Mouse (Mus musculus): ENCODE results near the gene Satb2. TPM values are rescaled to one million over a fixed set of nuclear protein-coding genes. Genes with fewer than 3 reads are reported as not detected.

The Satb2 gene
- polyA plus RNA-seq (2012) = not detected in 2 replicates

GRCm38 (mm10) chr1:56978151-56978700 is at the start of gene Satb2:
TSS of gene Satb2 (minus strand) at chr1:56978650.
- no peak within 1 kb of the TSS for H3K4me3 ChIP-seq (replicated peaks)
- H3K9me3 ChIP-seq (ENCODE audit: control insufficient read depth, low read length) = no peaks in the 10 kb centered on the region
- TF ChIP-seq GATA1 (IDR thresholded peaks at IDR 0.05; ENCODE audit: low read length) (no peak), TAL1 (IDR thresholded peaks at IDR 0.05; ENCODE audit: low read length) (no peak)
- no peaks in the 10 kb centered on the region for H3K36me3 ChIP-seq (ENCODE audit: control insufficient read depth)
- no peaks in the 10 kb centered on the region for H3K4me1 ChIP-seq (ENCODE audit: control insufficient read depth)
- H3K27me3 ChIP-seq (ENCODE audit: control insufficient read depth) = peaks cover 100% of the 10 kb centered on the region

GRCm38 (mm10) chr1:57018941-57019340 is 40.5 kb upstream of the Satb2 start:
- H3K36me3 ChIP-seq (ENCODE audit: control insufficient read depth) = no peaks in the 10 kb centered on the region
- no peak for TF ChIP-seq TAL1 (IDR thresholded peaks at IDR 0.05; ENCODE audit: low read length)
- TF ChIP-seq GATA1 (IDR thresholded peaks at IDR 0.05; ENCODE audit: low read length) = no peak

GRCm38 (mm10) chr1:57013856-57014255 is 35.4 kb upstream of the Satb2 start:
- TF ChIP-seq GATA1 (IDR thresholded peaks at IDR 0.05; ENCODE audit: low read length) = no peak
- TF ChIP-seq TAL1 (IDR thresholded peaks at IDR 0.05; ENCODE audit: low read length) = no peak
- Histone ChIP-seq H3K36me3 (ENCODE audit: control insufficient read depth) (no peaks in the 10 kb centered on the region), H3K4me3 (replicated peaks) (no peak overlapping the region), H3K9me3 (ENCODE audit: control insufficient read depth, low read length) (no peaks in the 10 kb centered on the region), H3K4me1 (ENCODE audit: control insufficient read depth) (no peaks in the 10 kb centered on the region), H3K27me3 (ENCODE audit: control insufficient read depth) (no peaks in the 10 kb centered on the region)

More at GRCm38 (mm10) chr1:57018941-57019340, 40.5 kb upstream of the Satb2 start:
- Histone ChIP-seq H3K9me3 (ENCODE audit: control insufficient read depth, low read length) (no peaks in the 10 kb centered on the region), H3K27me3 (ENCODE audit: control insufficient read depth) (no peaks in the 10 kb centered on the region), H3K4me3 (replicated peaks) (no peak overlapping the region), H3K4me1 (ENCODE audit: control insufficient read depth) (no peaks in the 10 kb centered on the region)

GRCm38 (mm10) chr1:57009171-57009570 is 30.7 kb upstream of the Satb2 start:
- Histone ChIP-seq H3K27me3 (ENCODE audit: control insufficient read depth) (no peaks in the 10 kb centered on the region), H3K9me3 (ENCODE audit: control insufficient read depth, low read length) (no peaks in the 10 kb centered on the region), H3K4me3 (replicated peaks) (no peak overlapping the region), H3K4me1 (ENCODE audit: control insufficient read depth) (no peaks in the 10 kb centered on the region), H3K36me3 (ENCODE audit: control insufficient read depth) (no peaks in the 10 kb centered on the region)
- TF ChIP-seq TAL1 (IDR thresholded peaks at IDR 0.05; ENCODE audit: low read length) = no peak

GRCm38 (mm10) chr1:56995041-56995440 is 16.6 kb upstream of the Satb2 start:
- H3K4me3 ChIP-seq (replicated peaks) = no peak overlapping the region
- no peaks in the 10 kb centered on the region for H3K9me3 ChIP-seq (ENCODE audit: control insufficient read depth, low read length)
- H3K27me3 ChIP-seq (ENCODE audit: control insufficient read depth) = no peaks in the 10 kb centered on the region
- TF ChIP-seq TAL1 (IDR thresholded peaks at IDR 0.05; ENCODE audit: low read length) (no peak), GATA1 (IDR thresholded peaks at IDR 0.05; ENCODE audit: low read length) (no peak)
- no peaks in the 10 kb centered on the region for H3K36me3 ChIP-seq (ENCODE audit: control insufficient read depth)
- H3K4me1 ChIP-seq (ENCODE audit: control insufficient read depth) = no peaks in the 10 kb centered on the region

GRCm38 (mm10) chr1:56992310-56992709 is 13.9 kb upstream of the Satb2 start:
- no peak for TF ChIP-seq GATA1 (IDR thresholded peaks at IDR 0.05; ENCODE audit: low read length)
- TF ChIP-seq TAL1 (IDR thresholded peaks at IDR 0.05; ENCODE audit: low read length) = no peak
- H3K4me1 ChIP-seq (ENCODE audit: control insufficient read depth) = no peaks in the 10 kb centered on the region

GRCm38 (mm10) chr1:56991613-56992012 is 13.2 kb upstream of the Satb2 start:
- peaks cover under 1% of the 10 kb centered on the region; the same call in 1 of the 2 replicates for H3K27me3 ChIP-seq (ENCODE audit: control insufficient read depth)
- no peak overlapping the region for H3K4me3 ChIP-seq (replicated peaks)
- H3K9me3 ChIP-seq (ENCODE audit: control insufficient read depth, low read length) = no peaks in the 10 kb centered on the region
- H3K4me1 ChIP-seq (ENCODE audit: control insufficient read depth) = no peaks in the 10 kb centered on the region
- no peak for TF ChIP-seq TAL1 (IDR thresholded peaks at IDR 0.05; ENCODE audit: low read length)
- TF ChIP-seq GATA1 (IDR thresholded peaks at IDR 0.05; ENCODE audit: low read length) = no peak
- no peaks in the 10 kb centered on the region for H3K36me3 ChIP-seq (ENCODE audit: control insufficient read depth)

More at GRCm38 (mm10) chr1:56992310-56992709, 13.9 kb upstream of the Satb2 start:
- H3K4me3 ChIP-seq (replicated peaks) = no peak overlapping the region
- H3K36me3 ChIP-seq (ENCODE audit: control insufficient read depth) = no peaks in the 10 kb centered on the region
- no peaks in the 10 kb centered on the region for H3K27me3 ChIP-seq (ENCODE audit: control insufficient read depth)
- no peaks in the 10 kb centered on the region for H3K9me3 ChIP-seq (ENCODE audit: control insufficient read depth, low read length)

- Histone ChIP-seq H3K4me3 (replicated peaks) (no peak overlapping the region), H3K27me3 (ENCODE audit: control insufficient read depth) (peaks cover 67% of the 10 kb centered on the region), H3K36me3 (ENCODE audit: control insufficient read depth) (no peaks in the 10 kb centered on the region), H3K4me1 (ENCODE audit: control insufficient read depth) (no peaks in the 10 kb centered on the region), H3K9me3 (ENCODE audit: control insufficient read depth, low read length) (no peaks in the 10 kb centered on the region)
- no peak for TF ChIP-seq TAL1 (IDR thresholded peaks at IDR 0.05; ENCODE audit: low read length)
- TF ChIP-seq GATA1 (IDR thresholded peaks at IDR 0.05; ENCODE audit: low read length) = no peak
Measured at GRCm38 (mm10) chr1:56984483-56984810, 6.0 kb upstream of the Satb2 start.

- Histone ChIP-seq H3K4me1 (ENCODE audit: control insufficient read depth) (no peaks in the 10 kb centered on the region), H3K36me3 (ENCODE audit: control insufficient read depth) (no peaks in the 10 kb centered on the region), H3K27me3 (ENCODE audit: control insufficient read depth) (peaks cover 72% of the 10 kb centered on the region), H3K9me3 (ENCODE audit: control insufficient read depth, low read length) (no peaks in the 10 kb centered on the region), H3K4me3 (replicated peaks) (no peak overlapping the region)
- TF ChIP-seq TAL1 (IDR thresholded peaks at IDR 0.05; ENCODE audit: low read length) (no peak), GATA1 (IDR thresholded peaks at IDR 0.05; ENCODE audit: low read length) (no peak)
Measured at GRCm38 (mm10) chr1:56983771-56984482, 5.5 kb upstream of the Satb2 start.

All from erythroblast, embryonic 14.5 days (primary cell).